Mouse (Mus musculus) WW6 (cell line): ENCODE measurements at regions not wholly inside any gene's neighbourhood (a gene's known extent, or its start where the extent isn't known, plus 50 kb on each side); places are given as distances from the start of the nearest gene placed in this dataset.
"Not testable (repeated sequence)": the region's sequence is repeated elsewhere in the genome, so short reads cannot be mapped to it uniquely, and the experiment has no call there.

ENCODE experiments used
- DNase-seq: peaks from one replicate; pipeline ENCODE4 v3.0.0-alpha.2; 2013; ENCODE audit warnings: low read depth, low spot score

GRCm38 (mm10) chr5:149815879-149816278 lies 137.8 kb downstream of the B3glct start:
- peak; percentile 38 for DNase-seq

- DNase-seq = no peak
Measured at GRCm38 (mm10) chr5:149818812-149819211, 140.8 kb downstream of the B3glct start.

GRCm38 (mm10) chr5:149823821-149824220 lies 145.8 kb downstream of the B3glct start:
- no peak for DNase-seq

- no peak for DNase-seq
Measured at GRCm38 (mm10) chr5:149827599-149827998, 149.6 kb downstream of the B3glct start.

GRCm38 (mm10) chr5:149831122-149831861 lies 153.3 kb downstream of the B3glct start:
- DNase-seq = peak; percentile 65

GRCm38 (mm10) chr5:149837379-149837778 lies 159.3 kb downstream of the B3glct start:
- DNase-seq = no peak

- DNase-seq = no peak
Measured at GRCm38 (mm10) chr5:149842491-149842890, 164.5 kb downstream of the B3glct start.

GRCm38 (mm10) chr5:149843310-149843709 lies 165.3 kb downstream of the B3glct start:
- DNase-seq = no peak

- no peak for DNase-seq
Measured at GRCm38 (mm10) chr5:149845256-149845655, 167.2 kb downstream of the B3glct start.

- no peak for DNase-seq
Measured at GRCm38 (mm10) chr5:149848465-149848864, 170.0 kb upstream of the Rxfp2 start.

GRCm38 (mm10) chr5:149851011-149851410 lies 167.5 kb upstream of the Rxfp2 start:
- DNase-seq = no peak

GRCm38 (mm10) chr5:149852516-149852915 lies 166.0 kb upstream of the Rxfp2 start:
- DNase-seq = no peak

GRCm38 (mm10) chr5:149856101-149856500 lies 162.4 kb upstream of the Rxfp2 start:
- no peak for DNase-seq

- DNase-seq = no peak
Measured at GRCm38 (mm10) chr5:149857019-149857418, 161.5 kb upstream of the Rxfp2 start.

- DNase-seq = no peak
Measured at GRCm38 (mm10) chr5:149861489-149861962, 156.9 kb upstream of the Rxfp2 start.

GRCm38 (mm10) chr5:149867926-149868325 lies 150.5 kb upstream of the Rxfp2 start:
- DNase-seq = no peak

- DNase-seq = no peak
Measured at GRCm38 (mm10) chr5:149869441-149869840, 149.0 kb upstream of the Rxfp2 start.

- no peak for DNase-seq
Measured at GRCm38 (mm10) chr5:149870596-149870995, 147.9 kb upstream of the Rxfp2 start.

GRCm38 (mm10) chr5:149871521-149871920 lies 147.0 kb upstream of the Rxfp2 start:
- no peak for DNase-seq

GRCm38 (mm10) chr5:149873482-149874002 lies 144.9 kb upstream of the Rxfp2 start:
- DNase-seq = peak; percentile 52

- DNase-seq = no peak
Measured at GRCm38 (mm10) chr5:149874342-149874741, 144.1 kb upstream of the Rxfp2 start.

- not testable (repeated sequence) for DNase-seq
Measured at GRCm38 (mm10) chr5:149892453-149892852, 126.0 kb upstream of the Rxfp2 start.

- DNase-seq = no peak
Measured at GRCm38 (mm10) chr5:149906927-149907326, 111.5 kb upstream of the Rxfp2 start.
